Mouse (Mus musculus): Measurements from ENCODE around the gene Igdcc4. TPM values are rescaled to one million over a fixed set of nuclear protein-coding genes. Genes with fewer than 3 reads are reported as not detected.
"Not testable (repeated sequence)": the region's sequence is repeated elsewhere in the genome, so short reads cannot be mapped to it uniquely, and the experiment has no call there.

Igdcc4 gene
- total RNA-seq (2021), result 100 to 1,000 TPM; 152 to 153 TPM
- long read RNA-seq, experiment 1, full-length matches to known transcripts, result 44 of 119 reads
- long read RNA-seq, experiment 1, partial matches to known transcripts, result 43 of 119 reads
- long read RNA-seq, experiment 1, other reads (novel, unspliced or antisense), result 32 of 119 reads
- long read RNA-seq, experiment 2, full-length matches to known transcripts, result 98 of 263 reads
- long read RNA-seq, experiment 2, partial matches to known transcripts, result 103 of 263 reads
- long read RNA-seq, experiment 2, other reads (novel, unspliced or antisense), result 62 of 263 reads

GRCm38 (mm10) chr9:65100991-65101685, at the start of gene Igdcc4:
Gene Igdcc4 (plus strand): TSS chr9:65101486.
- DNase-seq (ENCODE audit: low spot score in 2 of 2), result peak; percentile 44 to 58

- no peak for DNase-seq (ENCODE audit: low spot score in 2 of 2)
These were observed 37.0 kb upstream of the Igdcc4 start for GRCm38 (mm10) chr9:65064251-65064650.

GRCm38 (mm10) chr9:65070587-65070986, 30.7 kb upstream of the Igdcc4 start:
- no peak for DNase-seq (ENCODE audit: low spot score in 2 of 2)

- DNase-seq (ENCODE audit: low spot score in 2 of 2), result peak in 1 of 2 experiments; percentile 33
These were observed 27.7 kb upstream of the Igdcc4 start for GRCm38 (mm10) chr9:65073555-65073954.

- DNase-seq (ENCODE audit: low spot score in 2 of 2), result no peak
These were observed 27.0 kb upstream of the Igdcc4 start for GRCm38 (mm10) chr9:65074251-65074650.

- DNase-seq (ENCODE audit: low spot score in 2 of 2), result no peak
These were observed 26.3 kb upstream of the Igdcc4 start for GRCm38 (mm10) chr9:65074855-65075493.

GRCm38 (mm10) chr9:65077536-65077935, 23.8 kb upstream of the Igdcc4 start:
- peak in 1 of 2 experiments; percentile 36 for DNase-seq (ENCODE audit: low spot score in 2 of 2)

GRCm38 (mm10) chr9:65080141-65080540, 21.1 kb upstream of the Igdcc4 start:
- not testable (repeated sequence) for DNase-seq (ENCODE audit: low spot score in 2 of 2)

- no peak for DNase-seq (ENCODE audit: low spot score in 2 of 2)
These were observed 18.1 kb upstream of the Igdcc4 start for GRCm38 (mm10) chr9:65083075-65083765.

GRCm38 (mm10) chr9:65084198-65084807, 17.0 kb upstream of the Igdcc4 start:
- DNase-seq (ENCODE audit: low spot score in 2 of 2), result no peak

- no peak for DNase-seq (ENCODE audit: low spot score in 2 of 2)
These were observed 16.0 kb upstream of the Igdcc4 start for GRCm38 (mm10) chr9:65085270-65085669.

- DNase-seq (ENCODE audit: low spot score in 2 of 2), result no peak
These were observed 14.5 kb upstream of the Igdcc4 start for GRCm38 (mm10) chr9:65086801-65087200.

GRCm38 (mm10) chr9:65087490-65087889, 13.8 kb upstream of the Igdcc4 start:
- peak in 1 of 2 experiments; percentile 50 for DNase-seq (ENCODE audit: low spot score in 2 of 2)

GRCm38 (mm10) chr9:65094237-65094636, 7.0 kb upstream of the Igdcc4 start:
- DNase-seq (ENCODE audit: low spot score in 2 of 2), result peak; percentile 84 to 91

- peak in 1 of 2 experiments; percentile 84 for DNase-seq (ENCODE audit: low spot score in 2 of 2)
These were observed 545 bp downstream of the Igdcc4 start for GRCm38 (mm10) chr9:65101686-65102376.

GRCm38 (mm10) chr9:65102377-65103172, 1.3 kb downstream of the Igdcc4 start:
- peak; percentile 60 to 78 for DNase-seq (ENCODE audit: low spot score in 2 of 2)

- DNase-seq (ENCODE audit: low spot score in 2 of 2), result no peak
These were observed 2.0 kb downstream of the Igdcc4 start for GRCm38 (mm10) chr9:65103173-65103752.

- DNase-seq (ENCODE audit: low spot score in 2 of 2), result no peak
These were observed 5.5 kb downstream of the Igdcc4 start for GRCm38 (mm10) chr9:65106821-65107220.

GRCm38 (mm10) chr9:65107893-65108292, 6.6 kb downstream of the Igdcc4 start:
- DNase-seq (ENCODE audit: low spot score in 2 of 2), result no peak
